ENCODE assay signal across 8 mouse cellular contexts in the genomic region with DNA sequence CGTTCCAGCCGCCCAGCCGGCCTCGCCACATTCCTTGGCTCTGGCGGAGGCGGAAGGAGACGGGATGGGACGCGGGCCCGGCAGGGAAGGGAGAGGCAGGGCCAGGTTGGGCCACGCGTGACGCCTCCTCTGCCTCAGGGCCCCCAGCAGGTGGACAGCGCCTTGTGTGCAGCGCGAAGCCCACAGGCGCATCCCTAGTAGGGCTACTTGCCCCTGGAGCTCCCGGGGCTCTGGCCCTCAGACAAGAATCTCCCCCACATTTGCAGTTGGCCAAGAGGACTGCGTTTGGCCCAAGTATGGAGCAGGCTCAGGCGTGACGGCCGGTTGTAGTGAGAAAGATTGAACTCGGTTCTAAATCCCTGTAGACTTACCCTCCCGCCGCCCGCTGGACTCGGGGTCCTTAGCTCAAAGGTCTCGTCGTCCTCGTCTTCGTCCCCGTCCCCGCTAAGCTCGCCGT. TPM values are rescaled to one million over a fixed set of nuclear protein-coding genes. Genes with fewer than 3 reads are reported as not detected.
A peak's percentile ranks its signal among the peaks of the same experiment; 100 is the strongest.
DNase-seq lines count a peak whose midpoint lies in the region; ATAC-seq and TF ChIP-seq lines count a peak whose summit lies in the region.

A gene (plus strand): TSS at position 170 of the 457 bp plus-strand sequence.

- peak within 1 kb of the TSS; percentile 72 for H3K9ac ChIP-seq in intestine, embryonic 15.5 days
- H3K9ac ChIP-seq in limb, embryonic 14.5 days (ENCODE audit: low read depth, low read length, severe bottlenecking), result peak within 1 kb of the TSS; percentile 66
- peak within 1 kb of the TSS; percentile 66 for H3K9ac ChIP-seq in neural tube, embryonic 12.5 days

- peak within 1 kb of the TSS; percentile 86 for H3K27ac ChIP-seq in intestine, embryonic 15.5 days
- H3K27ac ChIP-seq in limb, embryonic 14.5 days (replicated peaks; ENCODE audit: low read depth, low read length), result no peak within 1 kb of the TSS
- 0 out of 2 replicates have a peak within 1 kb of the TSS, but pooled peaks have one; percentile 10 for H3K27ac ChIP-seq in neural tube, embryonic 12.5 days

- DNase-seq in frontal cortex, adult 2 months (ENCODE audit: extremely low spot score in 1 of 2, low spot score in 1 of 2), result no peak
- DNase-seq in frontal cortex, postnatal 25 days (ENCODE audit: low spot score in 2 of 2), result no peak
- DNase-seq in brain, adult 2 months (ENCODE audit: low read depth, low spot score), result peak; percentile 72
- DNase-seq in gastrocnemius, adult 8-10 months (ENCODE audit: low spot score in 2 of 2), result peak; percentile 75 to 83
- no peak for DNase-seq in limb, embryonic 14.5 days (ENCODE audit: low spot score)
- DNase-seq in frontal cortex, postnatal 14 days (ENCODE audit: low spot score in 2 of 2), result no peak

- H3K27me3 ChIP-seq in intestine, embryonic 15.5 days (replicated peaks), result peaks cover 12% of the 10 kb centered on the region
- peaks cover 66% of the 10 kb centered on the region for H3K27me3 ChIP-seq in limb, embryonic 14.5 days (ENCODE audit: control insufficient read depth, insufficient read depth, low read length)
- peaks cover 73% of the 10 kb centered on the region for H3K27me3 ChIP-seq in neural tube, embryonic 12.5 days (replicated peaks)

- H3K4me3 ChIP-seq in intestine, embryonic 15.5 days (replicated peaks), result peak within 1 kb of the TSS; percentile 69
- H3K4me3 ChIP-seq in limb, embryonic 14.5 days (replicated peaks; ENCODE audit: low read length), result peak within 1 kb of the TSS; percentile 81
- peak within 1 kb of the TSS; percentile 67 for H3K4me3 ChIP-seq in neural tube, embryonic 12.5 days

- H3K36me3 ChIP-seq in intestine, embryonic 15.5 days, result peaks cover 17% of the 10 kb centered on the region
- H3K36me3 ChIP-seq in limb, embryonic 14.5 days (ENCODE audit: control insufficient read depth, insufficient read depth, low read length), result peaks cover 23% of the 10 kb centered on the region
- H3K36me3 ChIP-seq in neural tube, embryonic 12.5 days, result peaks cover 11% of the 10 kb centered on the region

- H3K4me1 ChIP-seq in intestine, embryonic 15.5 days (replicated peaks), result peaks cover 51% of the 10 kb centered on the region
- peaks cover 31% of the 10 kb centered on the region for H3K4me1 ChIP-seq in limb, embryonic 14.5 days (ENCODE audit: control insufficient read depth, insufficient read depth, low read length)
- peaks cover 49% of the 10 kb centered on the region for H3K4me1 ChIP-seq in neural tube, embryonic 12.5 days

- H3K4me2 ChIP-seq in intestine, embryonic 15.5 days (replicated peaks), result peak within 1 kb of the TSS; percentile 93
- H3K4me2 ChIP-seq in limb, embryonic 14.5 days (replicated peaks; ENCODE audit: low read depth, low read length, severe bottlenecking), result peak within 1 kb of the TSS; percentile 52
- peak within 1 kb of the TSS; percentile 86 for H3K4me2 ChIP-seq in neural tube, embryonic 12.5 days (replicated peaks)

- 1% methylated on average over 35 of the region's 35 CpGs for WGBS in intestine, embryonic 15.5 days
- under 1% methylated on average over 31 of the region's 35 CpGs for WGBS in limb, embryonic 14.5 days
- WGBS in neural tube, embryonic 12.5 days, result under 1% methylated on average over 35 of the region's 35 CpGs

- no peaks in the 10 kb centered on the region for H3K9me3 ChIP-seq in intestine, embryonic 15.5 days
- no peaks in the 10 kb centered on the region for H3K9me3 ChIP-seq in limb, embryonic 14.5 days (ENCODE audit: control insufficient read depth, low read length)
- H3K9me3 ChIP-seq in neural tube, embryonic 12.5 days, result no peaks in the 10 kb centered on the region

- no peak for ATAC-seq in intestine, embryonic 15.5 days
- no peak for ATAC-seq in limb, embryonic 14.5 days (ENCODE audit: low FRiP score, low read depth)
- no peak for ATAC-seq in neural tube, embryonic 12.5 days (ENCODE audit: low FRiP score, low read depth)

- TF ChIP-seq POLR2A in limb, embryonic 14.5 days (IDR thresholded peaks at IDR 0.05; ENCODE audit: borderline replicate concordance, extremely low read depth, insufficient read depth, insufficient read length), result no peak

RNA-seq across cellular contexts. Expression of the gene that starts here (rescaled TPM):
- 65.8 TPM in 2 replicates for polyA plus RNA-seq in frontal cortex, adult 2 months (2012; rRNA removed)
- total RNA-seq in gastrocnemius, adult 8-10 months (2022), result 1 to 10 TPM in 1 of 4 experiments, under 1 TPM in 3; 0.67 to 1.3 (median 0.81) TPM
- polyA plus RNA-seq in intestine, embryonic 15.5 days (2015; fragmentation: Nextera tagmentation; extraction: Ambion mirVana), result 0.82 and 1.0 TPM in 2 replicates
- 1.5 and 2.1 TPM in 2 replicates for polyA plus RNA-seq in limb, embryonic 14.5 days (2012; rRNA removed)
- polyA plus RNA-seq in limb, embryonic 14.5 days (2014; fragmentation: Nextera tagmentation; extraction: Ambion mirVana), result 0.56 and 0.64 TPM in 2 replicates
- polyA plus RNA-seq in neural tube, embryonic 12.5 days (2016; fragmentation: Nextera tagmentation; extraction: Ambion mirVana), result 1.7 and 2.2 TPM in 2 replicates

Comparison
In these comparisons a context has a peak if more than half of its experiments do, and no peak if none do; other contexts are left out.
1. RNA of the gene that starts here (polyA plus RNA-seq): 65.8 TPM in frontal cortex, adult 2 months; 1.7 to 2.2 TPM in neural tube, embryonic 12.5 days, 0.56 to 2.1 TPM in limb, embryonic 14.5 days and 0.82 to 1.0 TPM in intestine, embryonic 15.5 days; every median in the first group is over 10 times any median in the second.
2. DNase-seq: peak in brain, adult 2 months (single experiment) and gastrocnemius, adult 8-10 months (2 of 2); none in frontal cortex, adult 2 months (0 of 2), frontal cortex, postnatal 25 days (0 of 2), limb, embryonic 14.5 days (single experiment) and frontal cortex, postnatal 14 days (0 of 2).
3. Peak in every context shown above with its lines, with median percentiles within 50 percentile points of each other: H3K4me2 ChIP-seq, H3K4me3 ChIP-seq and H3K9ac ChIP-seq.